Mouse (Mus musculus) heart, embryonic 16.5 days (tissue): ENCODE measurements around the gene Fmc1. TPM values are rescaled to one million over a fixed set of nuclear protein-coding genes. Genes with fewer than 3 reads are reported as not detected.
A peak's percentile ranks its signal among the peaks of the same experiment; 100 is the strongest.

Source experiments
- ATAC-seq: fragments of 200-750 bp; cut with Nextera tagmentation; replicated peaks from 2 replicates; pipeline ENCODE4 v1.8.0; 2017; ENCODE audit warnings: moderate number of reproducible peaks; ENCODE audit not compliant: insufficient read depth, low FRiP score; ENCODE audit errors: extremely low read depth
- H3K27ac ChIP-seq: fragments of 300-500 bp; sonication (generic); 2 replicates; pipeline ENCODE4 v1.5.1; 2014; ENCODE audit warnings: mild to moderate bottlenecking, low read length, control low read depth, moderate library complexity
- H3K27me3 ChIP-seq: fragments of 300-500 bp; sonication (generic); 2 replicates; pipeline ENCODE4 v1.6.1; 2014; ENCODE audit warnings: low read length, mixed read lengths; ENCODE audit not compliant: control insufficient read depth, insufficient read depth
- H3K36me3 ChIP-seq: fragments of 300-500 bp; sonication (generic); 2 replicates; pipeline ENCODE4 v1.6.1; 2014; ENCODE audit not compliant: control insufficient read depth, insufficient read depth
- H3K4me1 ChIP-seq: fragments of 300-500 bp; sonication (generic); 2 replicates; pipeline ENCODE4 v1.6.1; 2014; ENCODE audit warnings: low read length, mixed read lengths; ENCODE audit not compliant: control insufficient read depth, insufficient read depth
- H3K4me2 ChIP-seq: fragments of 300-500 bp; sonication (generic); 2 replicates; pipeline ENCODE4 v1.6.1; 2014; ENCODE audit warnings: low read depth, mild to moderate bottlenecking, control low read depth, low read length
- H3K4me3 ChIP-seq: fragments of 300-500 bp; sonication (generic); 2 replicates; pipeline ENCODE4 v1.5.1; 2014; ENCODE audit warnings: mild to moderate bottlenecking, control low read depth, low read length
- H3K9ac ChIP-seq: fragments of 300-500 bp; sonication (generic); 2 replicates; pipeline ENCODE4 v1.6.1; 2014; ENCODE audit warnings: low read length, control low read depth
- H3K9me3 ChIP-seq: fragments of 300-500 bp; sonication (generic); replicated peaks from 2 replicates; pipeline ENCODE4 v1.6.1; 2016; ENCODE audit warnings: low read length; ENCODE audit not compliant: control insufficient read depth
- WGBS: fragments of 180-500 bp; shearing (Covaris S2); extraction: QIAGEN DNeasy Blood & Tissue Kit; methylation state at CpG from one replicate; pipeline ENCODE4 v1.1.7; 2014; 5-methylcytosine and 5-hydroxymethylcytosine counted together
- polyA plus RNA-seq: library from polyadenylated mRNA; unstranded; fragments of >200 nt; fragmentation: Nextera tagmentation; extraction: Ambion mirVana; gene quantifications from 2 replicates; pipeline ENCODE4 v1.2.1, GENCODE M21; 2015

Fmc1 gene
- polyA plus RNA-seq, result 276 and 293 TPM in 2 replicates

DNA sequence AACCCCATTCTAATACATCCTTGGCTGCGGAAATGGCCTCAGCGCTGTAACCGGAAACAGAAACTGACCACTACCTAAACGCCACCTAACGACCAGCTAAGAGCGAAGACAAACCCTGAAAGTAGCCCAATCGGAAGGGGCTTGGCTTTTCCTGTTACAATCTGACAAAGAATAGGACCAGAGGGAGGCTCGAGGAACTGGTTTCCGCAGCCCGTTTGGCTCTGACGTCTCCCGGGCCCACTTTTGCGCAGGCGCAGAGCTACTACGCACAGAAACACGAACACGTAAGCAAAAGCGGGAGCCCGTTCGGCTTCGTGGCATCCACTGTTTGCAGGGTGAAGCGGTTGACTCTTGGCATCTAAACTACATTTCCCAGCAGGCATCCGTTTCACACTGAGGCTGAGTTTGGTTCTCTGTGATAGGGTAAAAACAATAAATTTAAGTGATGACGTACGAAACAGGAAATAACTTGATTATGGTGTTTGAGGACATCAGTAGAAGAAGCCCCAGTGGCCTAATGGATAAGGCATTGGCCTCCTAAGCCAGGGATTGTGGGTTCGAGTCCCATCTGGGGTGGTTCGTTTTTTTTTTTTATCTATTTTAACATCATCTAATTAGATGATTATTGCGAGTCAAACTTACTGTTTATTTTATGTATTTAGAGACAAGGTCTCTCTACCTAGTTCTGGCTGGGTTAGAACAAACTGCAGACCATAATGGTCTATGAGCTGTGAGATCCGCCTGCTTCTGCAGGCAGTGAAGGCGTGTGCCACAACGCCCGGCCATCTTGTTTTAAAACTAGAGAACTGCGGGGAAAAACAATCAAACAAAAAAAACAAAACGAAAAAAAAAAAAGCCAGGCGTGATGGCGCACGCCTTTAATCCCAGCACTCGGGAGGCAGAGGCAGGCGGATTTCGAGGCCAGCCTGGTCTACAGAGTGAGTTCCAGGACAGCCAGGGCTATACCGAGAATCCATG is at the start of gene Fmc1:
Fmc1 (plus strand) TSS at position 75 of the 978 bp plus-strand sequence.
- peak within 1 kb of the TSS; percentile 82 for H3K4me2 ChIP-seq
- peak within 1 kb of the TSS; percentile 97 for H3K4me3 ChIP-seq
- H3K27ac ChIP-seq, result peak within 1 kb of the TSS; percentile 100
- no peaks in the 10 kb centered on the region for H3K27me3 ChIP-seq
- no peaks in the 10 kb centered on the region for H3K36me3 ChIP-seq
- peaks cover 10% of the 10 kb centered on the region; the same call in 1 of the 2 replicates for H3K4me1 ChIP-seq
- no peaks in the 10 kb centered on the region for H3K9me3 ChIP-seq
- peak within 1 kb of the TSS; percentile 98 for H3K9ac ChIP-seq
- WGBS, result 5% methylated on average over 41 of the region's 41 CpGs
- ATAC-seq, result peak; percentile 83

DNA sequence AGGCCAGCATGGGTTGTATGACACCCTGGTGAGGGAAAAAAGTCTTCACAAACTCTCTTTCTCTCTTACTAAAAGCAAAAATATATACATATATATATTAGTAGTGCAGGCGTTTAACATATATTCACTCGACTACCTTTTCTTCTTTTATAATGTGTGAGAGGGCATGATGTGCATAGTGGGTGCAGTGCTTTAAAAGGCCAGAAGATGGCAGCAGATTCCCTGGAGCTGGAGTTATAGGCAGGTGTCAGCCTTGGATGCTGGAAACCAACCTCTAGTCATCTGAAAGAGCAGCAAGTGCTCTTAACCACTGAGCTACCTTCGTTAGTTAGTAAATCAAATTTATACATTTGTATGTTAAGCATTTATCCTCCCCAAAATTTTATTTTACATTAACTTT is 40.8 kb upstream of the Fmc1 start:
- no peak overlapping the region for H3K9ac ChIP-seq
- no peak overlapping the region for H3K4me2 ChIP-seq
- no peak for ATAC-seq
- H3K27me3 ChIP-seq, result no peaks in the 10 kb centered on the region
- 89% methylated on average over 3 of the region's 3 CpGs for WGBS
- no peaks in the 10 kb centered on the region for H3K4me1 ChIP-seq
- no peak overlapping the region for H3K27ac ChIP-seq
- H3K4me3 ChIP-seq, result no peak overlapping the region
- H3K9me3 ChIP-seq, result no peaks in the 10 kb centered on the region
- H3K36me3 ChIP-seq, result peaks cover 22% of the 10 kb centered on the region

DNA sequence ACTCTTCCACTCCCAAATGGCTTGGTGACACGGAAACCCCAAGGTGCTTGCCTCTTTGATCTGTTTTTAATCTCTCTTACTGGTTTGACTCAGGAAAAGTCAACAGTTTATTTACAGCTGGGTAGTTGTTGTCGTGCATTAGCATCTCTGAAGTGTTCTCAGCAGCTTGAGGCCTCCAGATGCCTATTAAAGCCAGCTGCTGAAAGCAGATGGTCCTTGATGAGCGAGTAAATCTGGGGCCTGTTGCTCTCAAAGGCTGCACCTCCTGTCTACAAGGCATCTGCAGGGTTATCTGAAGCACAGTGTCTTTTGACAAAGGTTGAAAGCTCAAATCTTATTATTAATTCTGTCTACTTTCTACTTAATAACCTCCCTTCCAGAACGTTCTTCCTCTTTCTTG is 37.7 kb upstream of the Fmc1 start:
- no peak overlapping the region for H3K4me2 ChIP-seq
- no peak overlapping the region for H3K4me3 ChIP-seq
- 54% methylated on average over 4 of the region's 4 CpGs for WGBS
- H3K27ac ChIP-seq, result no peak overlapping the region
- H3K9me3 ChIP-seq, result no peaks in the 10 kb centered on the region
- no peak for ATAC-seq
- no peak overlapping the region for H3K9ac ChIP-seq
- no peaks in the 10 kb centered on the region for H3K27me3 ChIP-seq
- H3K36me3 ChIP-seq, result peaks cover 30% of the 10 kb centered on the region
- no peaks in the 10 kb centered on the region for H3K4me1 ChIP-seq

DNA sequence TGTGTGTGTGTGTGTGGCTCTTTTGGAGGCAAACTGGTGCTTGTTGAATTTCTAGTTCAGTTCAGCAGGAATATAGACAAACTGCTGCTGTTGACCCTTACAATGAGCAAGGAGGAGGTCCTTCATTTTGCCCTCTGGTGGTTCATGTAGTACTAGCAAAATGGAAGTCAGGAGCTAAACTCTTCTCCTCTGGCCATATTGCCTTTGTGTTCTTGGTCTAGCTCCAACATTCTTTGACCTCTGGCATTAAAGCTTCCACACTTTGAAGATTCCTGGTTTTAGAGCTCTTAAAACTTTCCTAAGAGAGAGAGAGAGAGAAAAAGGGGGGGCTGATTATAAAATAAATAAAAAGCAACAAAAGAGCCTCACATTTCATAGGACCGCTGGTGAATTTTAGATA is 21.2 kb upstream of the Fmc1 start:
- no peak for ATAC-seq
- Histone ChIP-seq H3K4me3 (no peak overlapping the region), H3K27ac (no peak overlapping the region), H3K9me3 (no peaks in the 10 kb centered on the region), H3K4me1 (no peaks in the 10 kb centered on the region), H3K27me3 (no peaks in the 10 kb centered on the region), H3K4me2 (no peak overlapping the region), H3K36me3 (peaks cover 3% of the 10 kb centered on the region; the same call in 1 of the 2 replicates), H3K9ac (no peak overlapping the region)
- WGBS, result 93% methylated on average over 1 of the region's 1 CpGs

DNA sequence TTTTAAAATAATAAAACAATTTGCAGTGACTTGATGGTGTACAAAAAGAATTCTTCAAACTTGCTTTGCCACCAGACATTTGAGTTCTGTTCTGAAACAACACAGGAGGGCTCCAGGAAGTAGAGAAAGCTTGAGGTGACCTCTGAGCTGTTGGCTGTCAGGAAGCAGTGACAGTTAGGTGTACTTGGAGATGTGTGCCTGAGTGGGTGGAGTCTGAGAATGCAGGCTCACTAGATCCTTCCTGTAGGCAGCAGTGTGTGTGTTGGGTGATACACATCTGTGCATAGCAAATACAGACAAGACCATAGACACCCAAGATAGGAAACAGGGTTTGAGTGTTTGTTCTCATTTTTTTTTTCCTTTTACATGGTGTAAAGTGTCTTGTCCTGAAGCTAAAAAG is 20.5 kb upstream of the Fmc1 start:
- no peaks in the 10 kb centered on the region for H3K4me1 ChIP-seq
- H3K4me3 ChIP-seq, result no peak overlapping the region
- 0 out of 2 replicates have a peak overlapping the region, but pooled peaks have one; percentile 14 for H3K27ac ChIP-seq
- ATAC-seq, result no peak
- H3K4me2 ChIP-seq, result no peak overlapping the region
- H3K9me3 ChIP-seq, result no peaks in the 10 kb centered on the region
- H3K36me3 ChIP-seq, result 0 out of 2 replicates have a peak, but pooled peaks cover 2% of the 10 kb centered on the region
- no peaks in the 10 kb centered on the region for H3K27me3 ChIP-seq
- H3K9ac ChIP-seq, result no peak overlapping the region

DNA sequence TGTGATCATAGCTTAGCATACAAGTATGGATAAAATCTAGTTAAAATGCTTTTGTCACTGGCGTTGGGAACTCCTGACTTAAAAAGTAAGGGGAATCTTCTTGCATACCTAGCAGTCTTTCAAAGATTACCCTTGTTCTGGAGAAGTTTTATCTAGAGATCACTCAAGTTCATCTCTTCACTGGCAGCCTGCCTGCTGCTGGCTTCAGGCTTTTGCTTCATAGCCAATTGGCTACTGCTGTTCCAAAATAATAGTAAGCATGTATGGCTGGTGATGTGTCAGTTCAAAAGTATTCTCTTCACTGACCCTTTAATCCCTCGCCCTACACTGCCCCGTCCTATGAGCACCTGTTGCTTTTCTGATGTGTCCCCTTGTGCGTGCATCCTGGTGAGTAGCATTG is 18.1 kb upstream of the Fmc1 start:
- no peaks in the 10 kb centered on the region for H3K4me1 ChIP-seq
- no peak overlapping the region for H3K27ac ChIP-seq
- no peak overlapping the region for H3K4me2 ChIP-seq
- no peak overlapping the region for H3K4me3 ChIP-seq
- no peaks in the 10 kb centered on the region for H3K36me3 ChIP-seq
- H3K9ac ChIP-seq, result no peak overlapping the region
- no peaks in the 10 kb centered on the region for H3K27me3 ChIP-seq
- WGBS, result 74% methylated on average over 4 of the region's 4 CpGs
- ATAC-seq, result no peak
- H3K9me3 ChIP-seq, result no peaks in the 10 kb centered on the region

DNA sequence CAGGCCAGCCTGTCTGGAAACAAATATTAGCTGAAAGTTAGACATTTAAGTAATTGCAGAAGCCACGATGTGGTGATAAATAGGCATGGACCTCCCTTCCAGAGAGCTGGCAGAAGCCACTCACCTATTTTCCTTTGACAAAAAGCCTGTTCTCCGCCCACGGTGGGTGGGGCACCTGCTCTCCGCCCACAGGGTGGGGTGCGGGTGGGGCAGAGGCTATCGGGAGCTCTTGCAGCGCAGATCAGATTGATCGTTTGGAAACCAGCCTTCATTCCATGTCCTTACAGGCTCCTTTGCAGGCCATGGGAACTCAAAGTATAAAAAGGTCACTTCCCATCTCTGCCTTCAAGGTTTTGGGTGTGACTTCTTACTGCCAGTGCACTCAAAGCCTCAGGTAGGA is 9.5 kb upstream of the Fmc1 start:
- WGBS, result 18% methylated on average over 8 of the region's 8 CpGs
- Histone ChIP-seq H3K4me2 (peak overlapping the region; percentile 42), H3K4me1 (peaks cover 4% of the 10 kb centered on the region; the same call in 1 of the 2 replicates), H3K9me3 (no peaks in the 10 kb centered on the region), H3K27ac (no peak overlapping the region), H3K27me3 (no peaks in the 10 kb centered on the region), H3K9ac (no peak overlapping the region), H3K4me3 (no peak overlapping the region), H3K36me3 (no peaks in the 10 kb centered on the region)
- ATAC-seq, result no peak

DNA sequence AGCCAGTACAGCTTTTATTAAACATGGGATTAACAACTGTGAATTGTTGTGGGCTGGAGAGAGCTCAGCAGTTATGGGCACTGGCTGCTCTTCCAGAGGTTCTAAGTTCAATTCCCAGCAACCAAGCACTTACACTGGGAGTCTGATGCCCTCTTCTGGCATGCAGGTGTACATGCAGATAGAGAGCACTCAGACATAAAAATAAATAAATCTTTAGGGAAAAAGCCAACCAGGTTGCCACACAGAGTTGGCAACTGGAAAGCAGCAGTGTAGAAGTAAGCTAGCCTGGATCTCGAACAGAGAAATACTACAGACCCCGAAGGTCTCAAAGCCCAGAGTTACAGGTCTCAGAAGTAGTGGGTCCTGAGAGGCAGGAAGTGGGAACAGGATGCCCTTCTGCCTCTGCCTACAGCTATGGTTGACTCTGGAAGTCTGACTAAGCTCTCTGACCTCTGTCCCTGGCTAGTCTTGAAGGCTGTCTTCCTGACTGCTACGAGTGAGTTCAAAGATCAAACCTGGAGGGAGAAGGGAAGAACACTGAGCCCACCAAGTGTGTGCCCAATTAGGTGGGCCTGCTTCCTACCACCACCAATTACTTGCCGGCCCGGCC is 2.0 kb upstream of the Fmc1 start:
- 58% methylated on average over 5 of the region's 5 CpGs for WGBS
- ATAC-seq, result no peak
- Histone ChIP-seq H3K36me3 (no peaks in the 10 kb centered on the region), H3K9ac (no peak overlapping the region), H3K27me3 (no peaks in the 10 kb centered on the region), H3K9me3 (no peaks in the 10 kb centered on the region), H3K4me1 (peaks cover 8% of the 10 kb centered on the region; the same call in 1 of the 2 replicates), H3K27ac (no peak overlapping the region), H3K4me3 (no peak overlapping the region), H3K4me2 (no peak overlapping the region)
